Mouse (Mus musculus) frontal cortex, postnatal 14 days (tissue): ENCODE data around the gene Gm10642.
A peak's percentile ranks its signal among the peaks of the same experiment; 100 is the strongest.

Source experiments
- DNase-seq, 2 experiments: peaks; one replicate each; pipeline ENCODE4 v3.0.0; 2022; ENCODE audit warnings: low spot score in 2 of 2

Gene Gm10642

GRCm38 (mm10) chr9:70656130-70657007, at the start of gene Gm10642:
Gene Gm10642 (plus strand): TSS chr9:70656251.
- peak; percentile 48 to 54 for DNase-seq

GRCm38 (mm10) chr9:70611026-70611673, 44.9 kb upstream of the Gm10642 start:
- no peak for DNase-seq

DNA sequence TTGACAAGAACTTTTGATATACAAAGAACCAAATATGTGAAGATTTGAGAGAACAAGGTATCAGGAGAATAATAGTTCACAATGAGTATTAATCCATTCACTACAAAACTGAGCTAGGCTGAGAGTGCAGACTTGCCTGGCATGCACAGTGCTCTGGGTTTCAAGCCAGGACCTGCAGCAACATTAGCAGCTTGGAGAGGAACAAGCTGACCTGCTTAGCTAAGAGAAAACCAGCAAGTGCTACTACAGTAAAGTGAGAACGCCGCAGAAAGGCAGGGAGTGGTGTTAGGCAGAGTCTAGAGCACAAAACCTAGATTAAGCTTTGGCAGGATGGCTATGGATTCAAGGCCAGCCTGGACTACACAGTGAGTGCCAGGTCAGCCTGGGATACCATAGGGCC, 26.3 kb upstream of the Gm10642 start:
- no peak for DNase-seq

DNA sequence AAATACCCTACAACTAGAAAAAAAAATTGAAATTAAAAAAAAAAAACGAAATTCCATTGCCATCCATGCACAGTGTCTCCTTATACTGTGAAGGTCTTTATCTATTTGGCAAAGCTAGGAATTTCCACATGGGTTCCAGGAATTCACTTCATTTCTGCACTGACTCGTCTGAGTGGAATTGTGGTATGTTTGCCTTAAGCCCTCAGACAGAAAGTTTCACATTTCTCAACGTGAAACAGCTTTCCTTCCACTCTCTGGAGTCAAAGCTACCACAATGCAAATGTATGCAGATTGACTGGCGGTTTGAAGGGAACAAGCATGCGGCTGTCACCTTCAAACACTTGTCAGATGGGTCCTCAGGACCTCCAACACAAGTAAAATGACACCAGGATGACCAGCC, 24.4 kb upstream of the Gm10642 start:
- DNase-seq, result no peak

DNA sequence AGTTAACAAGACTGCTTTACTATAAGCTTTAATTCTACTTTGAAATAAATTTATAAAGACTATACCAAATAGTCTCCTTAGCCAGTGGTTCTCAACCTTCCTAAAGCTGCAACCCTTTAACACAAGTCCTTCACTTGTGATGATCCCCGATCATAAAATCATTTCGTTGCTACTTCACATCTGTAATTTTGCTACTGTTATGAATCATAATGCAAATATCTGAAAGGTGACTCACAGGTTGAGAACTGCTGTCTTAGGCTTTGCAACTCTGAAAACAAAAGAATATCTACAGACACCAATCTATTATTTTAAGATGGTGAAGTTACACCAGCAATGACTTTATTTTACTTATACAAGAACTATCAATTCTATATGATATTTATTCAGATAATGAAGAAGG, 19.3 kb upstream of the Gm10642 start:
- DNase-seq, result no peak

- no peak for DNase-seq
These were observed 5.8 kb upstream of the Gm10642 start for GRCm38 (mm10) chr9:70650260-70650659.

- no peak for DNase-seq
These were observed 5.1 kb upstream of the Gm10642 start for GRCm38 (mm10) chr9:70650994-70651393.

DNA sequence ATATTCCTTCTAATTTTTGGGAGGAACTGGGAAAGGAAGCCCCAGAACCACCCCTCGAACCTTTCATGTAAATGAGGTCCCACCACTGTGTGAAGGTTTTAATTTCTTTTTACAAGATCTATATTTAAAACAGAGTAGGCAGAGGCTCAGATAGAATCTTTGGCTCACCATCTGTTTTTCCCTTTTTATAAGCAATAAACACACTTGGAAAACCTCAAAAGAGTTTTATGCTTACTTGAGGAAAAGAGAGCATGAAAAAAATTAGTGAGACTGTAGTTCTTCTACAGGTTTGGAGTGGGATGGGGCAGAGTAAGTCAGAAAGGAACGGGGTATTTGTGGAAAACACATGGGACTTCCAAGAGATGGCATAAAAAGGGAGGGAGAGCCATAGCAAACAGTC, 3.8 kb upstream of the Gm10642 start:
- no peak for DNase-seq

- DNase-seq, result no peak
These were observed 2.2 kb upstream of the Gm10642 start for GRCm38 (mm10) chr9:70653875-70654274.

- DNase-seq, result no peak
These were observed 1.6 kb upstream of the Gm10642 start for GRCm38 (mm10) chr9:70654496-70654895.

DNA sequence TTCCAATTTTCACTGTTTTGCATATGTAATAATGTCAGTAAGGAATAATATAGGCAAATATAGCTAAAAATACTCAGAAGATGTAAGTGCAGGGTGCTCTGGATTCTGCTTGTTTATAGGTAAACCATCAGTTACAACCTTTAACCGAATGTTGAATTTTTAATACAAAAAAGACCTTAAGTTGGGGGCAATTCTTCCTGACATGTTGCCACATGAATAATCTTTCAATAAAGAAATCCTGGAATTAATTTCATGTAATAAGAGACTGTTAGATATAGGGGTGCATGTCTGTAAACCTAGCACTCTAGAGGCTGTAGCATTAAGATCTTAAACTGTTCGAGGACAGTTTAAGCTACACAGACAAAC, 304 bp upstream of the Gm10642 start:
- no peak for DNase-seq

DNA sequence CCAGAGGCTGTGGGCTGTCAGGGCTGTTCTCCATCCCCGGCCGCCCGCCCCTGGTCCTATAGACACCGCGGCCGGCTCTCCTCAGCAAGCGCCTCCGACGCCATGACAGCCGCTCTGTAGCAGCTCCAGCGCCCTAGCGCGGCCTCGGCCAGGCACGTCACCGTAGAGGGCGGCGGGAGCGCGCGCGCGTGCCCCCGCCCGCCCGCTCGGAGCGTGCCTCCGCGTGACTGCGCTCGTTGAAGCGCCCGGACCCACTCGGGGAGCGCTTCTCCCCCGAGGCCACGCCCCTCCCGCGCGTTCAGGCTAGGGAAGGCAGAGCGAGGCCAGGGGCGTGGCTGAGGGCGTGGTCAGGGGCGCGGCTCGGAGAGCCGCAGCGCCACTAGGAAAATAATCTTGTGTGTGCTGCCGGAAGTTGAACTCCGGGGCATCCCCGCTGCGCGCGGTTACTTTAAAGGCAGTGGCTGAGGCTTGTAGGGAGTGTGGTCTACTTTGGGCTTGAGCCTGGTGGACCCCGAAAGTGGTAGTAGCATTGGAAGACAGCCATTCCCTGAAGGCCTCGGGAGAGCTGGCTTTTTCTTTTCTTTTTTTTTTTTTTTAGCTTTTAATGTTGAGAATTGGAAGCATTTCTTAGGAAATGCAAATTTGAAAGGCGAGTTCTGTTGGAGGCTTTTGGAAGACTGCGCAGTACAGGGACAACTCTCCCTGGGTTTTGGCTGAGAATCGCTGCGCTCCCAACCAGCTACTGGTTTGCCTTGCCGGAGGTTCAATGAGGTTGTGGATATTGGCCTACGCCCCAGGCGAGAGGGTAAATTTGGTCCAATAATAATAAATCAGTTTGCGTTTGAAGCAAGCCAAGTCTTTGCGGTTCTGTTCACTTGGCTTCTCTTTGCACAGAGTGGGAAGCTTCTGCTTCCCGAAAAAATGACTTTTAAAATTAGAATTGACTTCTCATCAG, 1.2 kb downstream of the Gm10642 start, which contains the start of gene Mindy2:
TSS of gene Mindy2 (minus strand) at position 162 of the 955 bp plus-strand sequence.
- peak; percentile 91 to 95 for DNase-seq

DNA sequence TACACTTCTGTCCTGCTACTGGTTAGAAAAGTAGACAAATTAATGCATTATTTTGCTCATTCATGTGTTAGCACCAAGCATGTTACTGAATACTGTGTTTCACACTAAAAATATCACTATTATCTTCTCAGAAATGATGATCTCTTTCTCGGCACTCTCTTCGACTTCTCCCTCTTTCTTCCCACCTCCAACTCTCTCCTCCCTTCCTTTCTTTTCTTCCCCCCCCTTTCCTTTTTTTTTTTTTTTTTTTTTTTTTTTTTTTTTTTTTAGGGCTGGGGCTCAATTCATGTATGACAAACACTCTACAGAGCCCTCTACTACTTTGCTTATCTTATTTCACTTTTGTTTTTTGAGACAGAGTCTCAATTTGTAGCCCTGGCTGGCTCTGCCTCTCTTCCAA, 2.2 kb downstream of the Gm10642 start:
- no peak for DNase-seq

DNA sequence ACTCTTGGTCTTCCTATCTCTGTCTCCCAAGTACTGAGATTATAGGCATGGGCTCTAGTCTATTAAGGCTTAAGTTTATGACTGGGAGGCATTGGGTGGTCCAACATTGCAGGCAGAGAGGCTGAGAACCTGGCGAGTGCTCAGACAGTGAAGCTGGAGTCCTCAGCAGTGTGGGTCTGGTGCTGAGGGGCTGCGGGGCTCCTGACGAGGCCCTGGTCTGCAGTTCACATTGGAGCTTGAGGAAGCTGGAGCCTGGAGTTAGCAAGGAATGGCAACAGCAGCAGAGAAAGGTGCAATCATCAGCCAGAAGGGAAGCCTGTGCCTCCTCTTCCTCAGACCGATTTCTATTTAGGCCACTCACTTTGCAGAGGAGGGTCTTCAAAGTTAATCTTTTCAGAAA, 8.8 kb downstream of the Gm10642 start:
- no peak for DNase-seq

GRCm38 (mm10) chr9:70665372-70666145, 9.5 kb downstream of the Gm10642 start:
- no peak for DNase-seq

DNA sequence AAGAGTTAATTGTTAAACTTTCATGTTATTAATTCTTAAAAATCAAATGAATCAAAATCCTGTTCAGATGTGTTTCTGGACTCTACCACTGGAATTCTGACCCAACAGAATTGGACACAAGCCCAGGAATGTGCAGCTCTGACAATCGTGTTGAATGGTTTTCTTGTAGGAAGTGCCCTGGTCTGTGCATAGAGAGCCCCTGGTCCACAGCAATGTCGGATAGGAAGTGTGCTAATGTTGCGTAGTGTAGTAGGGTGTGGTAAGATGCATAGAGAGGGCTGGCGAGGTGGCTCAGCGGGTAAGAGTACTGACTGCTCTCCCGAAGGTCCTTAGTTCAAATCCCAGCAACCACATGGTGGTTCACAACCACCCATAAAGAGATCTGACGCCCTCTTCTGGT, 10.8 kb downstream of the Gm10642 start:
- no peak for DNase-seq

GRCm38 (mm10) chr9:70668048-70668447, 12.0 kb downstream of the Gm10642 start:
- DNase-seq, result no peak

- DNase-seq, result no peak
These were observed 13.1 kb downstream of the Gm10642 start for GRCm38 (mm10) chr9:70669197-70669596.

- DNase-seq, result no peak
These were observed 14.3 kb downstream of the Gm10642 start for GRCm38 (mm10) chr9:70670381-70670780.

DNA sequence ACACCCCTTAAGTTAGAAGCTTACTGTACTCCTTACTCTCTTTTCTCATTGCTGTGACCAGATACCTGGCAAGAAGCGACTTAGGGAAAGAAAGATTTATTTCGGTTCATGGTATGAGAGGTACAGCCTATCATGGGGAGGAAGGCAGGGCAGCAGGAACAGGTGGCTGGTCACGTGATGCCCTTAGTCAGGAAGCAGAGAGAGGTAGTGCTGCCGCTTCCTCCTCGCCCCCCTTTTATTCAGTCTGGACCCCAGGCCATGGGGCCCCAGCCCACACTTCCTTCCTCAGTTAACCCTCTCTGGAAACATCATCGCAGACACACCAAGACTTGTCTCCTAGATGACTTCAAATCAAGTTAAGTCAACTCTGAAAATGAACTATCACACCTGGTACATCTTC, 15.2 kb downstream of the Gm10642 start:
- DNase-seq, result no peak
